Comparison of ENCODE assay signal across 23 mouse cellular contexts in the genomic region with DNA sequence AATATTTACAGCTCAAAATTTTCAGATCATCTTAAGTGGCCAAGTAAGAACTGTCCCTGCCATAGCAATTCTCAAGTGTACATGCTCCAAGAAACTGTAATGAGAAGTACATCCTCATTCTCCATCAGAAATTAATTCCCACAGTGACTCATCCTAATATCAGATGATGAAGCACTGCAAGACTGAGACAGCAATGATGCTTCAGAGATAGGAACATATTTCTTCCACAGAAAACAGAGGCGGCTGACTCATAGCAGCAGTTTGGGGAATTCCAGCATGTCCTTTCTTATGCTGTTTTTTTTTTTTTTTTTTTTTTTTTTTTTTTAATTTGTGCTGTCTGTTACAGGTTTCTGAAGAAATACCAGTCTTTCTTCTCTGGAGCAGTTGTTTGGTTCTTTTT.
"Had no signal": no experiment of that assay in that cellular context is flagged by ENCODE, and none has a peak within 500 bp of the region (broad histone marks: within the 10 kb centered on the region; RNA-seq: fewer than 3 reads in every experiment).

No protein-coding gene starts in this region.

- H3K36me3 ChIP-seq: limb, embryonic 12.5 days; limb, embryonic 15.5 days; midbrain, embryonic 10.5 days; midbrain, embryonic 13.5 days; stomach, embryonic 15.5 days had no signal

- DNase-seq: kidney, adult 11 months; kidney, adult 9 months; kidney, postnatal 14 days; kidney, postnatal 4 days; layer of hippocampus, postnatal 36 days; left cerebral cortex, postnatal 4 days; liver, postnatal 0 days; lung, embryonic 14.5 days; lung, postnatal 10 days; lung, postnatal 36 days; right cerebral cortex, postnatal 14 days; spleen, adult 18-20 months; thymus, adult 2 months; thymus, postnatal 14 days; thymus, postnatal 4 days had no signal

- H3K9me3 ChIP-seq: limb, embryonic 15.5 days; megakaryocyte, embryonic 14.5 days; midbrain, embryonic 13.5 days; stomach, embryonic 15.5 days had no signal

- H3K27ac ChIP-seq: left cerebral cortex, adult 2 months; limb, embryonic 12.5 days; limb, embryonic 15.5 days; liver, embryonic 14.5 days; midbrain, embryonic 10.5 days; midbrain, embryonic 13.5 days; stomach, embryonic 15.5 days had no signal

- H3K4me3 ChIP-seq: left cerebral cortex, adult 2 months; limb, embryonic 12.5 days; limb, embryonic 15.5 days; megakaryocyte, embryonic 14.5 days; midbrain, embryonic 10.5 days; midbrain, embryonic 13.5 days; stomach, embryonic 15.5 days had no signal

- H3K27me3 ChIP-seq: limb, embryonic 12.5 days; limb, embryonic 15.5 days; megakaryocyte, embryonic 14.5 days; midbrain, embryonic 13.5 days; stomach, embryonic 15.5 days had no signal

- H3K4me1 ChIP-seq: limb, embryonic 12.5 days; limb, embryonic 15.5 days; megakaryocyte, embryonic 14.5 days; midbrain, embryonic 10.5 days; midbrain, embryonic 13.5 days; stomach, embryonic 15.5 days had no signal
